Mouse (Mus musculus): Measurements from ENCODE around the gene Ccr5.

Ccr5 gene

GRCm38 (mm10) chr9:124138055-124138775 lies 16.9 kb downstream of the Ccr5 start:
- DNase-seq (ENCODE audit: low read depth) = peak; percentile 81

GRCm38 (mm10) chr9:124143678-124144077 lies 22.3 kb downstream of the Ccr5 start:
- no peak for DNase-seq (ENCODE audit: low read depth)

GRCm38 (mm10) chr9:124146307-124146706 lies 25.0 kb downstream of the Ccr5 start:
- no peak for DNase-seq (ENCODE audit: low read depth)

Data from c-Kit-positive CD71-positive TER-119-negative erythroid progenitor cells, embryonic 14.5 days (primary cell).